Mouse (Mus musculus) kidney, embryonic 14.5 days (tissue): ENCODE results near the gene Nip7. TPM values are rescaled to one million over a fixed set of nuclear protein-coding genes. Genes with fewer than 3 reads are reported as not detected.

Experiments used
- ATAC-seq: fragments of 200-750 bp; cut with Nextera tagmentation; 2 replicates; pipeline ENCODE4 v1.8.0; 2017; ENCODE audit warnings: moderate number of reproducible peaks, mild to moderate bottlenecking, moderate TSS enrichment, moderate library complexity; ENCODE audit not compliant: low FRiP score, low TSS enrichment
- H3K27ac ChIP-seq: fragments of 300-500 bp; sonication (generic); 2 replicates; pipeline ENCODE4 v1.5.1; 2014; ENCODE audit warnings: low read depth, mild to moderate bottlenecking, low read length, moderate library complexity, mixed read lengths
- H3K27me3 ChIP-seq: fragments of 300-500 bp; sonication (generic); 2 replicates; pipeline ENCODE4 v1.6.1; 2014; ENCODE audit warnings: mild to moderate bottlenecking, low read length; ENCODE audit not compliant: control insufficient read depth, insufficient read depth
- H3K36me3 ChIP-seq: fragments of 300-500 bp; sonication (generic); 2 replicates; pipeline ENCODE4 v1.6.1; 2014; ENCODE audit warnings: low read length, mixed read lengths; ENCODE audit not compliant: control insufficient read depth, insufficient read depth
- H3K4me1 ChIP-seq: fragments of 300-500 bp; sonication (generic); 2 replicates; pipeline ENCODE4 v1.6.1; 2014; ENCODE audit warnings: low read length, mixed read lengths; ENCODE audit not compliant: control insufficient read depth, insufficient read depth
- H3K4me2 ChIP-seq: fragments of 300-500 bp; sonication (generic); replicated peaks from 2 replicates; pipeline ENCODE4 v1.6.1; 2014; ENCODE audit warnings: low read depth, mild to moderate bottlenecking, low read length
- H3K4me3 ChIP-seq: fragments of 300-500 bp; sonication (generic); 2 replicates; pipeline ENCODE4 v1.5.1; 2014; ENCODE audit warnings: mild to moderate bottlenecking, low read length
- H3K9ac ChIP-seq: fragments of 300-500 bp; sonication (generic); 2 replicates; pipeline ENCODE4 v1.6.1; 2014; ENCODE audit warnings: low read depth, mild to moderate bottlenecking, low read length, moderate library complexity
- H3K9me3 ChIP-seq: fragments of 300-500 bp; sonication (generic); 2 replicates; pipeline ENCODE4 v1.6.1; 2016; ENCODE audit warnings: low read length; ENCODE audit not compliant: control insufficient read depth
- WGBS: fragments of 180-500 bp; shearing (Covaris S2); extraction: QIAGEN DNeasy Blood & Tissue Kit; methylation state at CpG from one replicate; pipeline ENCODE4 v1.1.7; 2014; 5-methylcytosine and 5-hydroxymethylcytosine counted together
- polyA plus RNA-seq: library from polyadenylated mRNA; unstranded; fragments of >200 nt; fragmentation: Nextera tagmentation; extraction: Ambion mirVana; gene quantifications from 2 replicates; pipeline ENCODE4 v1.2.1, GENCODE M21; 2014

Nip7 gene
- polyA plus RNA-seq, 1 experiment from 2014 or later, result 110 TPM

GRCm38 (mm10) chr8:107052046-107052445, 4.6 kb upstream of the Nip7 start:
- 0 out of 2 replicates have a peak, but pooled peaks cover 3% of the 10 kb centered on the region for H3K4me1 ChIP-seq
- H3K36me3 ChIP-seq, result peaks cover 51% of the 10 kb centered on the region
- H3K27ac ChIP-seq, result no peak overlapping the region
- H3K27me3 ChIP-seq, result no peaks in the 10 kb centered on the region
- no peak overlapping the region for H3K4me3 ChIP-seq
- H3K4me2 ChIP-seq, result no peak overlapping the region
- H3K9ac ChIP-seq, result no peak overlapping the region
- 96% methylated on average over 8 of the region's 8 CpGs for WGBS
- ATAC-seq, result no peak
- no peaks in the 10 kb centered on the region for H3K9me3 ChIP-seq

- peaks cover 6% of the 10 kb centered on the region; the same call in 1 of the 2 replicates for H3K4me1 ChIP-seq
- H3K36me3 ChIP-seq, result peaks cover 46% of the 10 kb centered on the region
- H3K27ac ChIP-seq, result peak overlapping the region; percentile 51; the same call in 1 of the 2 replicates
- peak overlapping the region; percentile 91 for H3K4me2 ChIP-seq
- peak; percentile 71 for ATAC-seq
- H3K9ac ChIP-seq, result peak overlapping the region; percentile 75
- H3K4me3 ChIP-seq, result peak overlapping the region; percentile 99
- no peaks in the 10 kb centered on the region for H3K9me3 ChIP-seq
- no peaks in the 10 kb centered on the region for H3K27me3 ChIP-seq
- under 1% methylated on average over 33 of the region's 33 CpGs for WGBS
Observed at GRCm38 (mm10) chr8:107056973-107057369, 294 bp downstream of the Nip7 start.

- Histone ChIP-seq H3K9me3 (no peaks in the 10 kb centered on the region), H3K9ac (no peak overlapping the region), H3K27me3 (no peaks in the 10 kb centered on the region), H3K4me1 (peaks cover 3% of the 10 kb centered on the region; the same call in 1 of the 2 replicates), H3K4me3 (no peak overlapping the region), H3K27ac (no peak overlapping the region), H3K4me2 (no peak overlapping the region), H3K36me3 (peaks cover 17% of the 10 kb centered on the region)
- WGBS, result 86% methylated on average over 1 of the region's 1 CpGs
- no peak for ATAC-seq
Observed at GRCm38 (mm10) chr8:107062613-107063012, 5.9 kb downstream of the Nip7 start.

- H3K4me2 ChIP-seq, result no peak within 1 kb of the TSS
- no peaks in the 10 kb centered on the region for H3K27me3 ChIP-seq
- no peak within 1 kb of the TSS for H3K4me3 ChIP-seq
- H3K36me3 ChIP-seq, result peaks cover 9% of the 10 kb centered on the region
- peak within 1 kb of the TSS; percentile 7; the same call in 1 of the 2 replicates for H3K27ac ChIP-seq
- 48% methylated on average over 17 of the region's 17 CpGs for WGBS
- H3K4me1 ChIP-seq, result no peaks in the 10 kb centered on the region
- peak; percentile 78 for ATAC-seq
- no peak within 1 kb of the TSS for H3K9ac ChIP-seq
- no peaks in the 10 kb centered on the region for H3K9me3 ChIP-seq
Observed at GRCm38 (mm10) chr8:107065511-107066496, 9.1 kb downstream of the Nip7 start, which contains the start of gene Tmed6. Tmed6 (minus strand) TSS chr8:107065644.

- H3K4me2 ChIP-seq, result no peak overlapping the region
- 81% methylated on average over 4 of the region's 4 CpGs for WGBS
- no peak overlapping the region for H3K9ac ChIP-seq
- no peak for ATAC-seq
- H3K9me3 ChIP-seq, result no peaks in the 10 kb centered on the region
- H3K27me3 ChIP-seq, result no peaks in the 10 kb centered on the region
- H3K4me3 ChIP-seq, result no peak overlapping the region
- H3K27ac ChIP-seq, result no peak overlapping the region
- peaks cover 56% of the 10 kb centered on the region for H3K36me3 ChIP-seq
- H3K4me1 ChIP-seq, result no peaks in the 10 kb centered on the region
Observed at GRCm38 (mm10) chr8:107073706-107074105, 17.0 kb downstream of the Nip7 start.

- Histone ChIP-seq H3K27ac (no peak overlapping the region), H3K4me2 (no peak overlapping the region), H3K9me3 (no peaks in the 10 kb centered on the region), H3K4me1 (no peaks in the 10 kb centered on the region), H3K27me3 (no peaks in the 10 kb centered on the region), H3K4me3 (no peak overlapping the region), H3K36me3 (peaks cover 60% of the 10 kb centered on the region), H3K9ac (no peak overlapping the region)
- no peak for ATAC-seq
- WGBS, result 88% methylated on average over 1 of the region's 1 CpGs
Observed at GRCm38 (mm10) chr8:107074128-107074527, 17.5 kb downstream of the Nip7 start.

GRCm38 (mm10) chr8:107076239-107076888, 19.7 kb downstream of the Nip7 start:
- ATAC-seq, result no peak
- Histone ChIP-seq H3K9me3 (no peaks in the 10 kb centered on the region), H3K4me1 (no peaks in the 10 kb centered on the region), H3K36me3 (peaks cover 71% of the 10 kb centered on the region), H3K27me3 (no peaks in the 10 kb centered on the region), H3K9ac (no peak overlapping the region), H3K27ac (no peak overlapping the region), H3K4me3 (no peak overlapping the region), H3K4me2 (no peak overlapping the region)
- whole genome bisulfite sequencing, result 87% methylated on average over 7 of the region's 7 CpGs

GRCm38 (mm10) chr8:107085358-107085757, 28.7 kb downstream of the Nip7 start:
- H3K4me3 ChIP-seq, result no peak overlapping the region
- no peaks in the 10 kb centered on the region for H3K9me3 ChIP-seq
- no peaks in the 10 kb centered on the region for H3K27me3 ChIP-seq
- WGBS, result 97% methylated on average over 17 of the region's 17 CpGs
- H3K4me2 ChIP-seq, result no peak overlapping the region
- H3K27ac ChIP-seq, result no peak overlapping the region
- H3K4me1 ChIP-seq, result no peaks in the 10 kb centered on the region
- H3K36me3 ChIP-seq, result peaks cover 72% of the 10 kb centered on the region
- no peak overlapping the region for H3K9ac ChIP-seq
- ATAC-seq, result no peak

- Histone ChIP-seq H3K9me3 (no peaks in the 10 kb centered on the region), H3K9ac (no peak overlapping the region), H3K27ac (no peak overlapping the region), H3K4me2 (no peak overlapping the region), H3K36me3 (peaks cover 72% of the 10 kb centered on the region), H3K4me1 (no peaks in the 10 kb centered on the region), H3K4me3 (no peak overlapping the region), H3K27me3 (no peaks in the 10 kb centered on the region)
- no peak for ATAC-seq
- 95% methylated on average over 5 of the region's 5 CpGs for WGBS
Observed at GRCm38 (mm10) chr8:107086018-107086417, 29.3 kb downstream of the Nip7 start.
